Mouse (Mus musculus): Measurements from ENCODE around the gene Gm42715.
"Not testable (repeated sequence)": the region's sequence is repeated elsewhere in the genome, so short reads cannot be mapped to it uniquely, and the experiment has no call there.

The Gm42715 gene

DNA sequence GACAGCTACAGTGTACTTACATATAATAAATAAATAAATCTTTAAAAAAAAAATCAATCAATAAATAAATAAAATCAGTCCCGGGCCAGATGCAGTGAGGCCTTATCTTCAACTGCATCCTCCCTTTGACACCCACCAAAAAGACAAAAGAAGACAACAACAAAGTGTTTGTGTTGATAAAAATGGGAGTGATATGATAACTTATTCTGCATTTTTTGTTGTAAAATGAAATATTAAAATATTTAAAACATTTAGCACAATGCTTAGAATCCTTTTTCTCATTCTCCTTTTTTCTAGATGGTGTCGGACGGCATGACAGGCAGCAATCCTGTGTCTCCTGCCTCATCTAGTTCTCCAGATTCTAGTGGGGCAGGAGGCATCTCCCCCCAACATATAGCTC lies at the start of gene Gm42715:
Gm42715 (plus strand) TSS at position 301 of the 400 bp plus-strand sequence.
- DNase-seq: no peak

DNA sequence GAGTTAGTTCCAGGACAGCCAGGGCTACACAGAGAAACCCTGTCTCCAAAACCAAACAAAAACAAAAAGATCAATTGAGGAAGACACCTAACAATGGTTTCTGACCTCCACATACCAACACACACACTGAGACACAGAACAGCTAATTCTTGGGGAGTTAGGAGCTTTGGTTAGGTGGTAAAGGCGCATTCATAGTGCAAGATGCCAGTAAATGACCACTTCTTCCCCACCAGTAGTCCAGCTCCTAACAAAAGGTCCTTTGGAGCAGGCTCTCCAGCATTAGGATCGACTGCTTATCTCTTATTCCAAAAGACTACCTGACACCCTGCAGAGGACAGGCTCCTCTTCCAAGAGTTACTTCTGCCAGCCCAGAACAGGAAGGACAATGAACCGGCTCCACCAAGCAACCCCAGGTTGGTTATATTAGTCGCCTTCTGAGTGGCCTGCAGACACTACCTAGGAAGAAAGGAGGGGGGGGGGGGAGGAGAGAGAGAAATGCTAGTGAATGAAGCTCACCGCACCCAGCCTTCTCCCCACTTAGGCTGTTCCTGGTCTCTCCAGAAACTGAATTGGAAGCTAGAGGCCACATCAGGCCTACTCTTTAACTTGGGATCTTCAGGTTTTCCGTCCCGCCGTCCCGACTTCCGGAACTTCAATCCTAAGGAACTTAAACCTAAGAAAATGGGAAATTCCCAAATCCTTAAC lies 49.2 kb upstream of the Gm42715 start:
- peak; percentile 62 for DNase-seq

DNA sequence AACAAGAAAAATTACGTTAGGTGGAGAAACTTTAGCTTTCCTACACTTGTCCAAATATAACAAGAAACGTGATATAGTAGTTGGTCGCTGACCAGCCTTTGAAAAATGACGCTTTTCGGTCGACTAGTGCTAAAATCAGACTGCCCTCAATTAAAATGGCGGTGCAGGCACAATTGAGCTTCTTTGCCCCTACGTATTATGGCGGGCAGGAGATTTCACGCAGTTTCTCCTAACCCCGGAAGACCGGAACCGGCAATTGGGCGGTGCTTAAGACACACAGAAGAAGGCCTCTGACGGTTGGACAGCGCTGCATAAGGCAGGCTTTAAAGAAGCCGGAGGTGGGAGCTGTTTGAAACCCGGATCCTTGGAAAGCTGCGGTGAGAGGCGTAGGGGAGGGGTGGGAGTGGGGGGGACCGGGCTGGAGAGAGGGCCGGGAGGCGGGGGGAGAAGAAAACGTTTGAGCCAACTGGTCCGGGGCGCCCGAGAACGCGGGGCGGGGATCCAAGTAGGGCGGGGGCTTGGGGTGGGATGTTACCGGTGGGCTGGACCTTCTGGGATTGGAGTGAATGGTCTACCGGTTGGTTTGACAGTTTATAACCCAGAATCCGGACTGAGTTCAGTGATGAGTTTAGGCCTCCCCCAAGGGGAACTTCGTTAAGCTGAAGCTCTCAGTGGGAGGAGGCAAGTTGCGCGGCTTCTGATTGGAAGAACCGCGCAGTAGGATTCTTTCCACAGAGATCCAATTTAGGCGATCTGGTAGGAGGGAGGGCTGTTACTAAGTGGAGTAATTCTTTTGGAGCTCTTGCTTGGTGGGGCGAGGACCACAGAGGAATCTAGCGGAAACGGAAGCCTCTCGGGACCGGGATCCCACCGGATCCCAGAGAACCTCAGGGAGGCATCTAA lies 48.4 kb upstream of the Gm42715 start:
- peak; percentile 95 for DNase-seq

GRCm38 (mm10) chr7:127471646-127472010 lies 47.8 kb upstream of the Gm42715 start:
- DNase-seq: no peak

- DNase-seq: no peak
These were observed 47.3 kb upstream of the Gm42715 start for GRCm38 (mm10) chr7:127472060-127472459.

- no peak for DNase-seq
These were observed 45.7 kb upstream of the Gm42715 start for GRCm38 (mm10) chr7:127473705-127474104.

- DNase-seq: peak; percentile 57
These were observed 44.9 kb upstream of the Gm42715 start for GRCm38 (mm10) chr7:127474378-127475070.

- peak; percentile 62 for DNase-seq
These were observed 44.1 kb upstream of the Gm42715 start for GRCm38 (mm10) chr7:127475186-127475740.

DNA sequence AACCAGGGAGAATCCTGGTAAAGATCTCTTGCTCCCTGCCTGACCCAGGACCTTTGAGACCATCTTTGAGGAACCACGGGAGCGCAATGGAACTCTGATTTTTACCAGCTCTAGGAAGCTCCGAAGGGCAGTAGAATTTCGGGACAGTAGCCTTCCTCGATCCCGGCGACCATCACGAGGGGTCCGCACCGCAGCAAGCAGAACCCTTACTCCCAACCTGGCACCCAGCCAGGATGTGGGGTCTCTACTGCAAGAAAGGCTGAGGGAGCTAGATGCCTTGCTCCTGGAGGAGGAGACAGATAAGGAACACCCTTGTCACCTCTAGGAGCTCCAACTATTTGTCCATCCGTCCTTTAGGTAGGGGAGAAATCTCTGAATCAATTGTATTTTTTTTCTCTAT lies 43.0 kb upstream of the Gm42715 start:
- peak; percentile 80 for DNase-seq

- peak; percentile 52 for DNase-seq
These were observed 42.5 kb upstream of the Gm42715 start for GRCm38 (mm10) chr7:127476855-127477254.

DNA sequence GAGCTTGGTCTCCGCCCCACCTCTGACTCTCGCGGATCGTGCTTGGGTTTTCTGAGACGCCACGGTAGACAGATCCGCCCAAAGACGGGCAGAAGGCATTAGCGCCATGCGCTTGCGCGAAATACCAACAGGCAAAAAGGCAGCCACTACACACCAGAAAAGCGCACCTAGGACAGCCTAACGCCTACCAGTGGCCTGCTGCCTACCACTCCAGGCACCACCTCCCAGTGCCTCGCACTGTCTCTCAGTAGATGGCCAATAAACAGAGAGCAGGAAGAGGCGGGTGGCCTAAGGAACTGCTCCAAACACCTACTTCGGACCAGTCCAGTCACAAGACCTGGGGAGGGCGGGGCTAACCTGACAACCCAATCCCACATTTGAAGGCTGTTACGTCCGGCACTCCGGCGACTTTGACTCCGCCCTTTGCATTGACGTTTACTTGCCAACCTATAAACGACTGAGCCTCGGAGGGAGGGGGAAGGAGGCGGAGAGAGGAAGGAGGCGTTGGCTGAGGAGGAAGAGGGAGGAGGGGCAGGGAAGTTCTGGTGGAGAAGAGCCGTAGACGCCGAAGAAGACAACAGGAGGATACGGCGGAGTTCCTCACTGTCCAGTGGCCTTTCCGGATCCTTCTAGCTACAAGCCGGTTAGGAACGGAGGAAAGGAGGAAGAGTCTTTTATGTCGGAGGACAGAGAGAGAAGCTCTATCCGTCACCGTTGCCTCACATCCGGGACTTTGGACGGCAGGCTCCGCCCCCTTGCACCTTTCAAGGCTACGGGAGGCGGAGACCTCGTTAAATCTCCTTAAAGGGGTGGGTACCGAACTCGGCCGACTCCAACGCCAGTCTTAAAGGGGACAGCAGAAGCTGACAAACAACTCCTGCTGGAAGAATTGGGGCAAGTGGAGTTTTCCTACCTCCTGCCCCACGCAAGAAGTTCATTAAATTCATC lies 41.4 kb upstream of the Gm42715 start:
- DNase-seq: peak; percentile 100

- peak; percentile 98 for DNase-seq
These were observed 40.6 kb upstream of the Gm42715 start, which contains the start of gene Fbrs for GRCm38 (mm10) chr7:127478635-127479317. Fbrs (plus strand) TSS chr7:127479199.

DNA sequence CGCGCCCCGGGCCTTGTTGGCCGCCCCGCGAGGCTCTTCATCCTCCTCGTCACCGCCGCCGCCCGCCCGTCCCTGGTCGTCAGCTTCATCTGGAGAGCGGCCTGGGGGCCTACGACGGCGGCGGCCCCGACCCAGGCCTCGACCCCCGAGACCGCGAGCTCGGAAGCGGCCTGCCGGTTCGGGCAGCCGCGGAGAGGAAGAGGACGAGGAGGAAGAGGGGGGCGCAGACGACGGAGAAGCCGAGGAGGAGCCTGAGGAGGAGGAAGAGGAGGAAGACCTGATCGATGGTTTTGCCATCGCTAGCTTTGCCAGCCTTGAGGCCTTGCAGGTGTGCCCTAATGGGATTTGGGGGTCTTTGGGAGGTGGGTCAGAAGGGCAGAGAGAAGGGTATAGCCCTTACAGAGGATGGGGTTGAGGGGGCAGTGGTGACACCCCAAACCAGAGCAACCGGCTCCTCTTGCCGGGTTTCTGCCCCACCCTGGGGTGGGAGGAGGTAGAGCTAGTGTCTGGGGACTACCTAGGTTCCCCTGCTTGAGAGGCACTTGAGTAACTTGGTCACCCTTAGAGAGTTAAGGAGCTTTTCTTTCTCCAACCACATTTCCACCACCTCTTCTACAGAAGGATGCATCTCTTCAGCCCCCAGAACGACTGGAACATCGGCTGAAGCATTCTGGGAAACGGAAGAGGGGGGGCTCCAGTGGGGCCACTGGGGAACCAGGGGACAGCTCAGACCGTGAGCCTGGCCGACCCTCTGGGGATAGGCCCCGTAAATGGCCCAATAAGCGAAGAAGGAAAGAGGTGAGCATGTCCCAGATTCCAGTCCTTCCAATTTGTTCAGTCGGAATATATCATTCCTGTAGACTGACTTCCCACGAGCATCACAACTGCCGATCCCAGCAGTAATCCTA lies 39.8 kb upstream of the Gm42715 start:
- DNase-seq: peak; percentile 69

DNA sequence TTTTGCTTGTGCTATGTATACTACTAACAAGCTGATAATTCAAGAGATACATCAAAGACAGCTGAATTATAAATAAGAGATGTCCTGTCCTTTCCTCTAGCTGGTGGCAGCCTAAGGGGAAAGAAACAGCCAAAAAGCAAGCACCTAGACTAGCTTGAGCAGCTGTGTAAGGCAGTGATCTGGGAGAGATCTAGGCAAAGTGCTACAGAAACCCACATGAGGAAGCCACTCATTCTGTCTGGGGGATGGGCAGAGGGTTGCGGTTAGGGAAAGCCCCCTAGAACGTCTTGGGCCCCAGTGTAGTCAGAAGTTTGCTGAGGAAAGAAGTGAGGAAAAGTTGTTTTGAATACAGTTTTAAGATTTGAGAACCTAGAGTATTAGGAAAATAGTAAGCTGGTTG lies 39.1 kb upstream of the Gm42715 start:
- DNase-seq: no peak

- peak; percentile 72 for DNase-seq
These were observed 34.0 kb upstream of the Gm42715 start for GRCm38 (mm10) chr7:127485416-127485815.

GRCm38 (mm10) chr7:127488364-127488763 lies 31.0 kb upstream of the Gm42715 start:
- DNase-seq: not testable (repeated sequence)

- DNase-seq: no peak
These were observed 29.4 kb upstream of the Gm42715 start for GRCm38 (mm10) chr7:127489982-127490381.

GRCm38 (mm10) chr7:127491846-127492245 lies 27.5 kb upstream of the Gm42715 start:
- no peak for DNase-seq

GRCm38 (mm10) chr7:127494648-127495047 lies 24.7 kb upstream of the Gm42715 start:
- DNase-seq: no peak

DNA sequence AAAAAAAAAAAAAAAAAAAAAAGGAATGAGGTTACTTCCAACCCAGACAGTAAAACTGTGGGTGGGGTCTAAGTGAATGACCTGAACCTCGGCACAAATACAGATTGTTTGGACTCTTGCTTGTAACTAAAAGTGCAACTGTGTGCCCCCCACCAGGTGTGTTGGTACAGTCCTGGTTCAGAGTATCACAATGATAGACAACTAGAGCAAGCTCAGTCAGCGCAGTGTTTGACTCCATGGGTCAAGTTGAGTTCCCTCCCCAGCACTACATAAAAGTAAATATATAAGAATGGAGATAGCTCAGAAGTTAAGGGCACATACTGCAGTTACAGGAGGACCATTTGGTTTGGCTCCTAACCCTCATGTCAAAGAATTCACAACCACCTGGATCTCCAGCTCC lies 22.0 kb upstream of the Gm42715 start:
- no peak for DNase-seq
